Mouse (Mus musculus): ENCODE data around the gene Ctsf.

DNA sequence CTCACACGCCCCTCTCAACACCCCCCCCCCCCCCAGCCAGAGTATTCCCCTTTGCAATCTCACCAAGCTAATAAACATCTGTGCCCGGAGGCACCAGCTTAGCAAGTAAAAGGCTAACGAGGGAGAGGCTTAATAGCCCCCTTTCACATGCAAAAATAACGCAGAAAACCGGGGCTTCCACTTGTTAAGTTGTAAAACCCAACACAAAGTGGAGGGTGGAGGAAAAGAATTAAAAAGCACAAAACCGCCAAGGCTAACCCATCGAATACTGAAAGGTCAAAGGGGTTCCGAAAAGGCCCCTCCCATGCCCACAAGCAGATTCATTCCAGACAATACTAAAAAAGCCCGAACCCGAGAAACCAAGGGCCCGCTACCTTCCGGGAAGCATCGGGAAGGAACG is 44.6 kb upstream of the Ctsf start:
- TF ChIP-seq POLR2A (IDR thresholded peaks at IDR 0.05; ENCODE audit: borderline replicate concordance, control insufficient read depth, low read depth, low read length) (no peak), CTCF (IDR thresholded peaks at IDR 0.05; ENCODE audit: control insufficient read depth, insufficient read depth, low read length) (no peak)
